Mouse (Mus musculus): ENCODE data around the gene Cdkn2d. TPM values are rescaled to one million over a fixed set of nuclear protein-coding genes. Genes with fewer than 3 reads are reported as not detected.

Cdkn2d gene
- polyA plus RNA-seq, 1 experiment from 2014 or later, result 74.3 TPM

- H3K36me3 ChIP-seq (replicated peaks; ENCODE audit: insufficient read depth, low read length), result no peaks in the 10 kb centered on the region
- H3K4me2 ChIP-seq (ENCODE audit: low read depth, low read length), result no peak overlapping the region
- H3K4me1 ChIP-seq (ENCODE audit: insufficient read depth), result peaks cover 10% of the 10 kb centered on the region
- 3% methylated on average over 11 of the region's 11 CpGs for WGBS (ENCODE audit: insufficient replicate concordance)
- peak; percentile 99 for TF ChIP-seq CTCF (IDR thresholded peaks at IDR 0.05; ENCODE audit: low read depth)
- TF ChIP-seq EP300 (IDR thresholded peaks at IDR 0.05; ENCODE audit: low read depth), result peak; percentile 75
- ATAC-seq, result peak; percentile 89
- no peaks in the 10 kb centered on the region for H3K9me3 ChIP-seq (ENCODE audit: low read length)
- H3K9ac ChIP-seq (replicated peaks), result no peak overlapping the region
- peak; percentile 94 for DNase-seq
- H3K27ac ChIP-seq (ENCODE audit: low read depth), result no peak overlapping the region
- H3K27me3 ChIP-seq (ENCODE audit: insufficient read depth, low read length), result peaks cover 13% of the 10 kb centered on the region
- no peak overlapping the region for H3K4me3 ChIP-seq (ENCODE audit: low read depth, low read length)
Observed at GRCm38 (mm10) chr9:21313394-21313793, 22.2 kb upstream of the Cdkn2d start.

GRCm38 (mm10) chr9:21312134-21312533, 20.9 kb upstream of the Cdkn2d start, which contains the start of gene Ap1m2:
TSS of gene Ap1m2 (minus strand) at chr9:21312337.
- TF ChIP-seq CTCF (IDR thresholded peaks at IDR 0.05; ENCODE audit: low read depth) (no peak), EP300 (IDR thresholded peaks at IDR 0.05; ENCODE audit: low read depth) (no peak)
- no peak within 1 kb of the TSS for H3K4me3 ChIP-seq (ENCODE audit: low read depth, low read length)
- ATAC-seq (no peak), DNase-seq (no peak)
- H3K9ac ChIP-seq (replicated peaks), result no peak within 1 kb of the TSS
- no peak within 1 kb of the TSS for H3K27ac ChIP-seq (ENCODE audit: low read depth)
- WGBS (ENCODE audit: insufficient replicate concordance), result 21% methylated on average over 33 of the region's 35 CpGs
- peaks cover 10% of the 10 kb centered on the region; the same call in 1 of the 2 replicates for H3K4me1 ChIP-seq (ENCODE audit: insufficient read depth)
- H3K36me3 ChIP-seq (replicated peaks; ENCODE audit: insufficient read depth, low read length), result no peaks in the 10 kb centered on the region
- H3K4me2 ChIP-seq (ENCODE audit: low read depth, low read length), result no peak within 1 kb of the TSS
- no peaks in the 10 kb centered on the region for H3K9me3 ChIP-seq (ENCODE audit: low read length)
- peaks cover 13% of the 10 kb centered on the region for H3K27me3 ChIP-seq (ENCODE audit: insufficient read depth, low read length)

- H3K9ac ChIP-seq (replicated peaks), result no peak overlapping the region
- H3K36me3 ChIP-seq (replicated peaks; ENCODE audit: insufficient read depth, low read length), result no peaks in the 10 kb centered on the region
- no peak for ATAC-seq
- no peak overlapping the region for H3K4me3 ChIP-seq (ENCODE audit: low read depth, low read length)
- H3K27me3 ChIP-seq (ENCODE audit: insufficient read depth, low read length), result peaks cover 13% of the 10 kb centered on the region
- 56% methylated on average over 7 of the region's 7 CpGs for WGBS (ENCODE audit: insufficient replicate concordance)
- no peaks in the 10 kb centered on the region for H3K9me3 ChIP-seq (ENCODE audit: low read length)
- no peak overlapping the region for H3K4me2 ChIP-seq (ENCODE audit: low read depth, low read length)
- TF ChIP-seq EP300 (IDR thresholded peaks at IDR 0.05; ENCODE audit: low read depth) (no peak), CTCF (IDR thresholded peaks at IDR 0.05; ENCODE audit: low read depth) (no peak)
- DNase-seq, result no peak
- no peak overlapping the region for H3K27ac ChIP-seq (ENCODE audit: low read depth)
- H3K4me1 ChIP-seq (ENCODE audit: insufficient read depth), result peaks cover 10% of the 10 kb centered on the region; the same call in 1 of the 2 replicates
Observed at GRCm38 (mm10) chr9:21311695-21312094, 20.5 kb upstream of the Cdkn2d start.

- Histone ChIP-seq H3K4me3 (ENCODE audit: low read depth, low read length) (no peak overlapping the region), H3K27ac (ENCODE audit: low read depth) (no peak overlapping the region), H3K9ac (replicated peaks) (no peak overlapping the region), H3K4me1 (ENCODE audit: insufficient read depth) (peaks cover 3% of the 10 kb centered on the region; the same call in 1 of the 2 replicates), H3K4me2 (ENCODE audit: low read depth, low read length) (no peak overlapping the region), H3K36me3 (replicated peaks; ENCODE audit: insufficient read depth, low read length) (no peaks in the 10 kb centered on the region), H3K9me3 (ENCODE audit: low read length) (no peaks in the 10 kb centered on the region), H3K27me3 (ENCODE audit: insufficient read depth, low read length) (peaks cover 13% of the 10 kb centered on the region)
- ATAC-seq (peak; percentile 29; the same call in 1 of the 2 replicates), DNase-seq (no peak)
- TF ChIP-seq EP300 (IDR thresholded peaks at IDR 0.05; ENCODE audit: low read depth) (no peak), CTCF (IDR thresholded peaks at IDR 0.05; ENCODE audit: low read depth) (no peak)
- WGBS (ENCODE audit: insufficient replicate concordance), result 56% methylated on average over 15 of the region's 15 CpGs
Observed at GRCm38 (mm10) chr9:21309150-21309741, 18.0 kb upstream of the Cdkn2d start.

- H3K4me3 ChIP-seq (ENCODE audit: low read depth, low read length), result no peak overlapping the region
- no peak for ATAC-seq
- TF ChIP-seq EP300 (IDR thresholded peaks at IDR 0.05; ENCODE audit: low read depth), result no peak
- TF ChIP-seq CTCF (IDR thresholded peaks at IDR 0.05; ENCODE audit: low read depth), result no peak
- no peaks in the 10 kb centered on the region for H3K4me1 ChIP-seq (ENCODE audit: insufficient read depth)
- WGBS (ENCODE audit: insufficient replicate concordance), result 65% methylated on average over 7 of the region's 7 CpGs
- H3K27me3 ChIP-seq (ENCODE audit: insufficient read depth, low read length), result no peaks in the 10 kb centered on the region
- no peak for DNase-seq
- H3K9me3 ChIP-seq (ENCODE audit: low read length), result no peaks in the 10 kb centered on the region
- H3K36me3 ChIP-seq (replicated peaks; ENCODE audit: insufficient read depth, low read length), result no peaks in the 10 kb centered on the region
- H3K4me2 ChIP-seq (ENCODE audit: low read depth, low read length), result no peak overlapping the region
- no peak overlapping the region for H3K9ac ChIP-seq (replicated peaks)
- no peak overlapping the region for H3K27ac ChIP-seq (ENCODE audit: low read depth)
Observed at GRCm38 (mm10) chr9:21305065-21305464, 13.9 kb upstream of the Cdkn2d start.

- ATAC-seq (no peak), DNase-seq (no peak)
- H3K27ac ChIP-seq (ENCODE audit: low read depth), result no peak overlapping the region
- H3K27me3 ChIP-seq (ENCODE audit: insufficient read depth, low read length), result no peaks in the 10 kb centered on the region
- no peak overlapping the region for H3K4me3 ChIP-seq (ENCODE audit: low read depth, low read length)
- H3K4me2 ChIP-seq (ENCODE audit: low read depth, low read length), result no peak overlapping the region
- TF ChIP-seq CTCF (IDR thresholded peaks at IDR 0.05; ENCODE audit: low read depth) (no peak), EP300 (IDR thresholded peaks at IDR 0.05; ENCODE audit: low read depth) (no peak)
- H3K9ac ChIP-seq (replicated peaks), result no peak overlapping the region
- WGBS (ENCODE audit: insufficient replicate concordance), result 86% methylated on average over 10 of the region's 10 CpGs
- H3K9me3 ChIP-seq (ENCODE audit: low read length), result no peaks in the 10 kb centered on the region
- H3K4me1 ChIP-seq (ENCODE audit: insufficient read depth), result no peaks in the 10 kb centered on the region
- no peaks in the 10 kb centered on the region for H3K36me3 ChIP-seq (replicated peaks; ENCODE audit: insufficient read depth, low read length)
Observed at GRCm38 (mm10) chr9:21299014-21299413, 7.8 kb upstream of the Cdkn2d start.

Data from liver, postnatal 0 days (tissue).